Mouse (Mus musculus): ENCODE data around the gene Calm1.
A peak's percentile ranks its signal among the peaks of the same experiment; 100 is the strongest.
"Not testable (repeated sequence)": the region's sequence is repeated elsewhere in the genome, so short reads cannot be mapped to it uniquely, and the experiment has no call there.

The Calm1 gene

DNA sequence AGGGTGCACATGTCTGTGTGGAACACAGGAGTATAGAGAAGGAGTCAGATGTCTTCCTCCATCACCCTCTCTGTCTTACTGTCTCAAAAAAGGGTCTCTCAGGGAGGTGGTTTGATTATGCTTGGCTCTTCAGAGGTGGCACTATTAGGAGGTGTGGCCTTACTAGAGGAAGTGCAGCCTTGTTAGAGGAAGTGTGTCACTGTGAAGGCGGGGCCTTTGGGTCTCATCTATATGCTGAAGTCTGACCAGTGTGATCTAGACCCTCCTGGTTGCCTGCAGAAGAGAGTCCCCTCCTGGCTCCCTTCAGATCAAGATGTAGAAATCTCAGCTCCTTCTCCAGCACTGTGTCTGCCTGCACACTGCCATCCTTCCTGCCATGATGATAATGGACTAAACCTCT, 5.1 kb upstream of the Calm1 start:
- no peak for DNase-seq (ENCODE audit: low spot score)

DNA sequence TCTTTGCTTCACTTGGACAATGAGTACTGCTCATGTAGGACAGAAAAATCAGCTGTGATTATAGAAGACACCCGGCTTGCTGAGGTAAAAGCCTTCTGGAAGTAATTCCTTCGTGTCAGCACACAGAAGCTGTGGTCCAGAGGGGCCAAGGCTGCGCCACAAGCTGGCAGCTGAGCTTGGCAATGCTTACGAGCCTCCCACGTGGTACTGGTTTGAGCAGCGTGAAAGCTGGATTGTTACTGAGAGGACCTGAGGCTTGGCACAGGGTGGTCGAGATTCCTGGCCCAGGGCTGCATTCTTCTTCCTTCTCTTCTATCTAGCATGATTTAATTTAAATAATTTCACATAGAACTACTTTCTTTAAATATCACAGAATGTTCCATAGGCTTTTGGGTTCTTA, 2.4 kb upstream of the Calm1 start:
- DNase-seq (ENCODE audit: low spot score), result no peak

DNA sequence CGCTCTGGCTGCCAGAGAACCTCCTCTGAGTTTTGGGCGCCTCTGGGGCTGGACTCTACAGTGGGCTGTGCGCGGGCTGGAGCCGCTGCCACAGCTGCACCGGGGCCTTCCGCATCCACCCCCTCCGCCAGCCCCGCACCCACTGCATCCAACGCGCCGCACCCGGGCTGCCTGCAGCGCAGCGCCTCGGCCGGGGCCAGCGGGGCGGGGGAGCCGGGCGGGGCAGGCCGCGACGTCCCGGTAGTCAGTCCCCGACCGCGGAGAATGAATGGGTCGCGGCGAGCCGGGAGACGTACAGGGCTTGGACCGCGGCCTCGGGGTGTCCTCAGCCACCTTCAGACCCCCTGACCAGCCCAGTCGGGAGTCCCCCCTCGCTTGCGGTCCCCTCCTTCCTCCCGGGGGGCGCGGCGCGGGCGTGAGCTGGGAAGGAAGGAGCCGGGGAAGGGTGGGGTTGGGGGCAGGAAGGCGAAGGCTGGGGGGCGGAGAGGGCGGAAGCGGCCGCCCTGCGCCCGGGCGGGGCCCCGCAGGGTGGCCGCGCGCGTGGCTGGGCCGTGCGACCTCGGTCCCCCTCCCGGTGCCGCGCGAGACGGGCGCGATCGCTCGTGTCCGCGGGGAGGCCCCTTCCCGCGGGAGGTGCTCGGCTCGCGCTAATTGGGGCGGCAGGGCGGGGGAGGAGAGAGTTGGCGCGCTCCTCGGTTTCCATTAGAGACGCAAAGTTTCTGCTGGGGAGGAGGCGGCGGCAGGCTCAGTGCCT, 833 bp downstream of the Calm1 start:
- peak; percentile 61 for DNase-seq (ENCODE audit: low spot score)

DNA sequence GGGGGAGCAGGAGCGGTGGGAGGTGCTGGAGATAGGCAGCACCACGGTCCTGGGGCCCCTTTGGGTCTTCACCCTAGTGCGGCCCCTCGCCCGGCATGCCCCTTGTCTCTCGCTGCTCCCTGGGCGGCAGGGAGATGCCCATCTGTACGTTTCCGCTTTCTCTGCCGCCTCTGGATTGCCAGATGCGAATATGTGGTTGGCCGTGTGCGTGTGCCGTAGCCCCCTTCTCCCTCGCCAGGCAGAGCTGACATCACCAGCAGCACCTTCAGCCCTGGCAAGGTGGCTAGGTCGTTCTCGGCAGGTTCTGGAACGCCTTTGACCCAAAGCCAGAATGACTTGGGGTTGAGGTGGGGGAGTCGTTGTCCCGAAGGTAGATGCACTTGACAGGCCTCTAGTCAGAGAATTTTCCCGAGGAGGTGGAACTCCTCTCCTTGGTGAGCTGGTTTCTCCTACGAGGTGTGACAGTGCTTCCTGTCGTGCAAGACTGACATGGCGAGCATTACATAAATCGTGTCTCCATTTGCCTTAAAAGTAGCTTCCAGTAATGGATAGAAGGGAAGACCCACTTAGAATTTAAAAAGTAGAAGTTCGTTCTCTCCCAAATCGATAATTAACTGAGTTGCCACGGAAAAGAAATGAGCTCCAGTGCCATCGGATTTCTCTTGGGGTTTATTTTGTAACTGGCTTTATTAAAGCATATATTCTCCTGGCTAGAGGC, 1.6 kb downstream of the Calm1 start:
- peak; percentile 31 for DNase-seq (ENCODE audit: low spot score)

DNA sequence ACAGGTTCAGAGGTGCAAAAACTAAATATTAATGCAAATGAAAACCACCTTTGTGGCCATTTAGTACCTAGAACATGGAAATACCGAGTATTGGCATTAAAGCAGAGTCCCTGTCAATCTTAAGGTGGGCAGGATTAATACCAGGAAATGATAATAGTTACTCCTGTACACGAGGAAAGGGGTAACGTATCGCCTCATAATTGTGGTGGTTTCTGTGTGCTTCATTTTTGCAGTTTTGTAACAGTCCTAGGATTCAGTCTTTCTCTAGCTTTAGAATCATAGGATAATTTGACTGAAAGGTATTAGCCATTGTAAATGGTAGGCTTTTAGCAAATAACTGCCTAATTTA, 2.1 kb downstream of the Calm1 start:
- no peak for DNase-seq (ENCODE audit: low spot score)

DNA sequence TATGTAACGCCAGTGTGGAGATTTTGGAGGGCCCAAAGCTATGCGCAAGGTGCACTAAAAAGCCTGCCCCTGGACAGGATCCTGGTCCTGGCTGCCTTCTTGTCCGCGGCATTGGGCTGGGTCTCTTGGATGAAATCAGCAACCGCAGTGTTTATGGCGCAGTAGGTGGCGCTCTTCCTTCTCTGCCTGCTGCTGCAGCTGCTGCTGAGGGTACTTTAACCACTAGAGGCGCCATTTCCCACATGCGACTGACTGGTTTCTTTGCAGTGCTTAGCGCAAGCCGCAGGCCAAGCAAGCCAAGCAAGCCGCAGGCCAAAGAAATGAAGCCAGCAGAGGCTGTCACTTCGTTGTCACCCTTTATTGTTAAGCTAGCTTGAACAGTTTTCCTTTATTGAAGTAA, 2.6 kb downstream of the Calm1 start:
- DNase-seq (ENCODE audit: low spot score), result peak; percentile 100

DNA sequence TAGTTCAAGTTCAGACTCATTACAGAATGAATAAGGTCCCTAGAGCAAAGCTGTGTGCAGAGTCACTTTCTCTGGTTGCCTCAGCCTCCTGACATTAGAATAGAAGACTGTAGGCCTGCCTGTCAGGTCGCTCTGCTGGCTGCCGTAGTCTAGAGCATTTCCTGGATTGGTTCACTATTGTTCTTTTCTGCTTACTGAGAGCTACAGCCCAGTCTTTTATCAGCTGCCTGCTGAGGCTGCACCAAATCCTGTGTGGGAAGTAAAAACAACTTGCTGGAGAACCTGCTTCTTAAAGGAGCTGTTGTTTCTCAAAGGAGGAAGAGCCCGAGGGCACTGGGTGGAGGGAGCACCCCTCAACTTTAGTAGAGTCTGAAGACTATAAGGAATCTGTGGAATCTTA, 4.5 kb downstream of the Calm1 start:
- DNase-seq (ENCODE audit: low spot score), result no peak

DNA sequence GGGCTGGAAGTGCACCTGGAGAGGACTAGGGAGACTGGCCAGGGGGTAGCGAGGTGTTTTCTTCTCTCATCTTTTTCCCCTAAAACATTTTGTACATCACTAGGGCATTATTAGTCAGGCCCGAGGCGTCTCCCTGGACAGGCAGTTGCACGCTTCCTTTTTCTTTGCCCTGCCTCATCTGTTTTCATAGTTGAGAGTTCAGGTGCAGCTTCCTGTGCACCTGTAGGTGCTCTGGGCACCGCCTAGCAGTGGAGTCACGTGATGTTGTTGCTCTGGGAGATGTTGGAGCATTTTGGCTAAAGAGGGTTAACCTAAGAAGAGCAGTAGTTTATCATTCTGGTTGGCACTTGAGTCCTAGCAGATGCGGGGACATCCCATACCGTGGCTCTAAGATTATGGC, 5.9 kb downstream of the Calm1 start:
- no peak for DNase-seq (ENCODE audit: low spot score)

DNA sequence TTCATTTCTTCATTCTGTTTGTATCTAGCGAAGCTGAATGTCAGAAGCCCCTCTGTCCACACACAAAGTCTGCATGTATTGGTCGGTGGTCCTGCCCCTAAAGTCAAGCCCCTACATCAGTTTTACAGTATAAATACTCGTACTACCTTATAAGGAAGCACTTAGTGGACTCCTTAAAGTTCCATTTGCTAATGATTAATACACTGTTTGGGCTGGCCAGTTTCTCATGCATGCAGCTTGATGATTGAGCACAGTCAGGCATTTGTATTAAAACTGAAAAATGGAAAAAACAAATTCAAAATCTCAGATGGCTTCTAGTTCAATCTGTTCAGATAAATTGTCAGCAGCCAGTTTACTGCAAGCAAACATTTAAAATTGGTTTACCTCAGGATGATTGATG, 7.3 kb downstream of the Calm1 start:
- no peak for DNase-seq (ENCODE audit: low spot score)

DNA sequence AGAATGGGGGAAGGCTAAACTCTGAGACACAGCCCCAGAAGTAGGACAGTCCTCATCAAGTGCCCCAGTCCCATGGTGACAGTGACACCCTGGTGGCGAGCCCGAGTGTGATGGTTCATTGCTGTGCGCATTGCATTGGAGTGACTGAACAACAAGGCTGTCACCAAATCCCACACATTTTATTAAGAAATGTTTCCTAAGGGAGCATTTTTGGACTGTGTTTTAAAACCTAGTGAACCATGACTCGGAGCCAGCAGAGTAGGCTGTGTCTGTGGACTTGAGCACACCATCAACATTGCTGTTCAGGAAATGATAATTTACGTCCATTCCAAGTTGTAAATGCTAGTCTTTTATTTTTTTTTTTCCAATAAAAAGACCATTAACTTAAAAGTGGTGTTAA, 7.7 kb downstream of the Calm1 start:
- DNase-seq (ENCODE audit: low spot score), result no peak

DNA sequence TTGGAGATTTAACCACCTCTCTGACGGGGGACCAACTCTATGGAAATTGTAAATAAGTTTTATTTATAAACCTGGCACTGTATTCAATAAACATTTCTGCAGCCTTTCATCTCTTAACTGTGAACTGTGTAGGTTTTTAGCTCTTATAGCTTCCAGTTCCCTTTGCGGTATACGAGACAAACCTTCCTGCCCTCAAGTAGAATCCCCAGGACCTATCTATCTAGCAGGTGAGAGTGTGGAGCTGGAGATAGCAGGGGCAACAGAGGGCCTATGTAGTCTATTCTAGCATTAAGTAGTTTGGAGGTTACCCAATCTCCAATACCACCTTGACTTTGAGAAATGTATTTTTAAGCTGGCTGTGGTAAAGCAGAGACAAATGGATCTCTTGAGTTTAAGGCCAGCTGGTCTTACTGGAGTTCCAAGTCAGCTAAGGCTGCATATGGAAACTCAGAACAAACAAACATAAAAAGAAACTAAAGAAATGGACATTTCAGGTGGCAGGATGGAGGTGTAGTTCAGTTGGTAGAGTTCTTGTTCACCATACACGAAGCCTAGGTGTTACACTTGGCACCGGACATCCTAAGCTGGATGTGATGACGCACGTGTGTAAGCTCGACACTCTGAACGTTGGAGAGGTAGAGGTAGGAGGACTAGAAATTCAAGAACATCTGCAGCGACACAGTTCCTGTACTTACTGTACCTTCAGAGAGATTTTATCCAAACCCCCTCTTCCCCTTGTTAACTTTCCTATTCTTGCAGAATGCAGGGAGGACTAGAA, 10.7 kb downstream of the Calm1 start:
- DNase-seq (ENCODE audit: low spot score), result no peak

DNA sequence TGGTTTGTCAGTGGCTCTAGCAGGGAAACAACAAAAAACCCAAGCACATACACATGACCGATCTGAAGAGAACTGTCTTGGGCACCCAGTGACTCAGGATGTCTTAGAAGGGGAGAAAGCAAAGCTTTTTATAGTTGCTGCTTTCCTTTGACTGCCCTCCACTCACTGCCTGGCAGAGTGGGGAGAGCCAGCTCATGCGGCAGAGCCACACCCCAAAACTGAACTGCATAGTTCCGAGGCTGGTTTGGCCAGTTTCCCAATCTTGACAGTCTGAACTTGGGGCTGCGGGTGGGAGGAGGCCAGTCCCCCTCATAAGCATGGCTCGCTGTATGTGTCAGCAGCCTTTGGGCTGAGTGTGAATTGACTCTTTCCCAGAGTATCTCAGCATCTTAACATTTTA, 11.7 kb downstream of the Calm1 start:
- DNase-seq (ENCODE audit: low spot score), result no peak

DNA sequence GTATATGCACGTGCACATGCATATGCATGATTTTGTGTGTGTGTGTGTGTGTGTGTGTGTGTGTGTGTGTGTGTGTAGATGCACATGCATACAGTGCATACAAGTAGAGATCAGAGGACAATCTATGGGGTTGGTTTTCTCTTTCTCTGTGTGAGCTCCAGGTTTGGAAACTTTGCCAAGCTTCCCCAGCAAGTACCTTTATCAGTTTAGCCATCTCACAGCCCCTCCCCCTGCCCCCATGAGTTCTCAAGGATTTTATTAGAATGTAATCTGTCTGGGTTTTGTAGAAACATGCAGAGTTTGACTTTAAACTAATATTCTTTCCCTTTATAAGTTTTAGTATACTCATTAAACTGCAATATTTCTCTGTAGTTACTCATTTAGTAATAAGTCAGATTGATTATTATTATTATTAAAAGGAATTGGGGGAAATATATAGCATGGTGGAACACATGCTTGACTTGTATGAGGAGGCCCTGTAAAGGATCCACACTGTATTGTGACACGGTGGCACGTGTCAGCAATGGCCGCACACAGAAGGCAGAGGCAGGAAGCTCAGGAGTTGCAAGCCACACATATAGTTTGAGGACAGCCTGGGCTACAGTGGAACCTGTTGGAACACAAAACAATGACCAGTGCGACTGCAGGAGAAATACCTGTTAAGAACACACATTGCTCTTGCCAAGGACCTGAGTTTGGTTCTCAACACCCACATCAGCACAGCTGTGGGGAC, 12.4 kb downstream of the Calm1 start:
- DNase-seq (ENCODE audit: low spot score), result no peak

DNA sequence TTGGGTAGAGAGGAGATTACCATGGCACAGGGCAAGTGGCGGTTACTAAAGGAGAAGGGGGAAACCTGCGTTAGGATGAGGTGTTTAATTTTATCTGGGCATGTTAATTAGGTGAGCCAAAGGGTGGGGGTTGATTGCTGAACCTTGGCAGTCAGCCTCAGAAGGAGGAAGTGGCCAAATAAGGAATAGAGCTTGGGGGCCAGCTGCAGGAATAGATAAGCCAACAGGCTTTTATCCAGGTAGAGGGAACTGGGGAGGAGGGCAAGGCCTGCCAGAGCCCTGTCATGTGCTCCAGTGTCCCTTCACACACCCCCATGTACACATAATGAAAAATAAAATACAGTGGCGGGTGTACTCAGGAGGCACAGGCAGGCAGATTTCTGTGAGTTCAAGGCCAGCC, 13.2 kb downstream of the Calm1 start:
- no peak for DNase-seq (ENCODE audit: low spot score)

DNA sequence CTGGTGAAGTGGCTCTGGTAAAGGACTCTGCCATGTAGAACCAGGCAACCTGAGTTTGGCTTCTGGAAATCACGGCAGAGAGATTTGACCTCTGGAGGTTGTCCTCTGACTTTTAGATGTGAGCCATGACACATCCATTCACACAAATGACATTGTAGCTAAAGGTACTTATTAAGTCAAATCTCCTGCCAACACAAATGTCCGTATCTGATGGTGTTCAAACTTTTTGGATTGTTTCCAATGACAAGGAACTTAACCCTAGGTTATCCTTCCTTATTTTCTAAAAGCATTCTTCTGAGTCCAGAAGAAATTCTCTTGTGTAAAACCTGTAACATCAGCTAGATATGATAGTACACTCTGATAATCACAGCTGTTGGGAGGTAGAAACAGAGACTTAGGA, 13.9 kb downstream of the Calm1 start:
- no peak for DNase-seq (ENCODE audit: low spot score)

DNA sequence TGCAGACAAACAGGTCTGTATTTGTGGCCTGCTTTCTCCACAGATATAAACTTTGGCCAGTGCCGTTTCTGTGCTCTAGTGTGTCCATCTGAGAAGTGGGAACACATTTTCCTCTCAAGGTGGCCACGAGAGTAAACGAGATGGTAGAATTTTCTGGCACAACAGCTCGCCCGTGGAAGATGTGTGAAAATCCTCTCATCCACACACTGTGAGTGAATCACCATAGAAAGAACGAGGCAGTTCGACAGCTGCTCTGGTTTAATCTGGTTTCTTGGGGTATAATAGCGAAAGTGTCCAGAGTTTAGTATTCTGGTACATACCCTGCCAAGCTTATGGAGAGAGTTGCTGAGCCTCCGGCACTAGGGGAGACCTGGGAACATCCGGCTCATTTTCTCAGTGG, 14.9 kb downstream of the Calm1 start:
- DNase-seq (ENCODE audit: low spot score), result no peak

DNA sequence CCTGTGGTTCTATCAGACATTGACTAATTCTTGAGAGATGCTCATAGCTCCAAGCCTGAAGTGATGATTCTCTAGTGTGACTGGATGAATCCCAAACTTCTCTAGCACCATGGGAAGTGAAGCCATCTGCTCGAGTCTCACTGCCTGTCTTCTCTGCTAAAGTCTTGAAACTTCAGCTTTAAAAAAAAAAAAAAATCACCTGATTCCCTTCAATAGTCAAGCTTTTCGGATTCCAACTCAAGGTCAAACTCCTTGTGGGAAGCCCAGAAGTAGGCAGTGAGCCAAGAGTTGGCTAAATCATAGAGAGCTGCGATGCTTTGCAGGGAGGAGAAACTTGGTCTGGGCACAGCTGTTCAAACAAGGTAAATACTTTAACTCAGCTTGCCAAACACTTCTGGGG, 15.5 kb downstream of the Calm1 start:
- no peak for DNase-seq (ENCODE audit: low spot score)

DNA sequence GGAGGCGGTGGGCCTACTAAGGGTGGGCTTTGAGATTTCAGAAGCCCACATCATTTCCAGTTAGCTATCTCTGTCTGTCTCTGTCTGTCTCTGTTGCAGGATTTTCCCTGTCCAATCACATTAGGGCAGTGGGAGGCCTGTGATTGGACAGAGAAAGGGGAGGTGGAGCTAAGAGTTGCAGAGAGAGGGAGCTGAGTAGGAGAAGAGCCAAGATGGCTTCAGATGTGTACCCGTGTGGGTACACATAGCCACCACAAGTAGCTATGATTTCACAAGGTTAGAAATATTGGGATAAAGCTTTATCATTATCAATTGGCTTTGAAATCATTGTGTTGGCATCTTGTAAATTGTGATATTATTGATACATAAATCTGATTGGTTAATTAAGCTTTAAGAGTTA, 17.9 kb downstream of the Calm1 start:
- DNase-seq (ENCODE audit: low spot score), result not testable (repeated sequence)

DNA sequence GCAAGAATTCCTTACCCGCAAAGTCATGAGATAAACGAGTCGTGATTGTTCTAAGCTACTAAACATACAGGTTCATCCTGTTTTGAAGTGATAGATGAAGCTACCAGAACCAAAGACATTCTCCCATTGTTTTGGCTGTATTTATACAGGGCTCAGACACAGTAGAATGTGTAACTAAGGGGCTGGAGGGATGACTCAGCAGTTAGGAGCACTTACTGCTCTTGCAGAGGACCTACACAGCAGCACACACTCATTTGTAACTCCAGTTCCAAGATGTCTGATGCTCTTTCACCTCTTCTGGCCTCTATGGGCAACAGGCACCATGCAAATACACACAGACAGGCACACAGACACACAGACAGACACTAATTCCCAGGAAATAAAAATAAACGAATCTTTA, 20.8 kb downstream of the Calm1 start:
- DNase-seq (ENCODE audit: low spot score), result no peak

DNA sequence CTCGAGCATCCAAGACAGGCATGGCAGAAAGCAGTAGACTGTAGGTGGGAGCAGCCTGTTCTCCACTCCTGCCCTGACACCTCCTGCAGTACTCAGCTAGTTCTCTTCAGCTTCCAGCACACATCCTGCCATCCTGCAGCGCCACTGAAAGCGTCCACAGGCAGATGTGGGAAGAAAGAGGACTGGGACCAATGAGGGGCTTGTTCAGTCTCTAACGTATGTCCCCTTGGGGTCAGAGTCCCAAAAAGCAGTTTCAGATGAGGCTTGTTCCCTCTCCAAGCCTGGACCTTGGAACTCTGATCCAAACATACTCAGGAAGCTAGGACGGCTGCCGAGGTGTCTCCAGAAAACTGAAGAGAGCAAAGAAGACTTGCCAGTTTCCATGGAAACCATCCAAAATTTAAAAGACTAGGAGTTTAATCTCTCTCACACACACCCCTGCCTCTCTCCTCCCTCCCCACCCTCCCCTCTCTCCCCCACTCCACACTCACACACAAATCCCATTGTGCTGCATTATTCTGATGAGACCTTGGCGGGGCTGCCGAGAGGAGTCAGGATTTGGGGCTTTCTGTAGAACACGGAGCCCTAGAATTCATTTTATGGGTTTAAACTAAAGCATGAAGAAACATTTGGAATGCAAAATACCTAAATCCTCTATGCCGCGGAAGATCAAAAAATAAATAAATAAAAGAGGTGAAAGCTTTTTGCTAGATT, 22.5 kb downstream of the Calm1 start:
- no peak for DNase-seq (ENCODE audit: low spot score)

DNA sequence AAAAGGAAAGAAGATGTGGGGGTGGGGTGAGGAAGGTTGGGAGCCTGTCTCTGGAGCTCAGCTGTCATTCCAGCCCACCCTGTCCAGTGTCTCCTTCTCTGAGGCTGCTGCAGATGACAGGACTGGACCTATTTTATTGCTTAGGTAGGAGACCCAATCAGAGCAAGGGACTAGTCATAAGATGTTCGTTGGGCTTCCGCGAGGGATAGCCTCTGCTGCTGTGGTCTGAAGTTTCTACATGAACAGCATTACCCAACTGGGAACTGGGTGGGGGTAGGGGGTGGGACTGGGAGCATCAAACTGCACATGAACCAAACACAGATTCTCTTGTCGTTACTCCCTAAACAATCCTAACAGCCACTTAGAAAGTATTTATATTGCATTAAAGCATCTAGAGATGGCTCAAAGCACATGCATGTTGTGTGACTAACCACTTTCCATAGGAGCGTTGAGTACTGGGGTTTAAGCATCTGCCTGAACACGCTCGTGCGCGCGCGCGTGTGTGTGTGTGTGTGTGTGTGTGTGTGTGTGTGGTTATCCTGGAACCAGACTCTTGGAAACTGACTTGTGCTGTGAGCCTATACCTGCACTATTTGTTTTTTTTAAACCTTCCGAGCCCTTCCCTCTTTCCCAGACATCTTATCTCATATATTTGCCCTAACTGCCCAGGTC, 23.2 kb downstream of the Calm1 start:
- DNase-seq (ENCODE audit: low spot score), result no peak

All from retina, embryonic 14.5 days (tissue).